Mouse (Mus musculus) bone marrow macrophage, adult 2 months (primary cell): ENCODE results near the gene 1700017D01Rik. TPM values are rescaled to one million over a fixed set of nuclear protein-coding genes. Genes with fewer than 3 reads are reported as not detected.

ENCODE experiments used
- H3K27ac ChIP-seq: 2 replicates; pipeline ENCODE4 v1.5.1; 2012; ENCODE audit warnings: low read depth, low read length; ENCODE audit not compliant: insufficient read depth
- H3K4me1 ChIP-seq: 2 replicates; pipeline ENCODE4 v1.6.1; 2012; ENCODE audit warnings: low read length; ENCODE audit not compliant: control insufficient read depth, insufficient read depth
- H3K4me3 ChIP-seq: 2 replicates; pipeline ENCODE4 v1.5.1; 2012; ENCODE audit warnings: mild to moderate bottlenecking, low read length, moderate library complexity; ENCODE audit not compliant: insufficient read depth
- CTCF ChIP-seq: IDR thresholded peaks from 2 replicates; pipeline ENCODE4 v1.5.1; 2012; ENCODE audit warnings: low read depth, mild to moderate bottlenecking, low read length, moderate library complexity
- POLR2A ChIP-seq: IDR thresholded peaks from 2 replicates; pipeline ENCODE4 v1.6.1; 2012; ENCODE audit warnings: mild to moderate bottlenecking, low read depth, low read length, borderline replicate concordance
- polyA plus RNA-seq: library from polyadenylated mRNA; stranded (reverse); fragments of >200 nt; gene quantifications from 2 replicates; pipeline ENCODE4 v1.2.4, GENCODE M21; 2012; ENCODE audit not compliant: missing spikeins, insufficient read depth, insufficient read length

Gene 1700017D01Rik
- polyA plus RNA-seq, 1 experiment, result not detected

- Histone ChIP-seq H3K4me3 (no peak overlapping the region), H3K4me1 (peaks cover 37% of the 10 kb centered on the region), H3K27ac (no peak overlapping the region)
- TF ChIP-seq POLR2A, result no peak
- TF ChIP-seq CTCF, result no peak
These were observed 82.7 kb downstream of the 1700017D01Rik start for GRCm38 (mm10) chr19:11048009-11048408.

Other genes with a start within 250 kb of the 1700017D01Rik start
- 75.4 and 80.6 TPM in 2 replicates for gene Tmem109, start 248.9 kb downstream of the 1700017D01Rik start, polyA plus RNA-seq
- 41.4 and 51.6 TPM in 2 replicates for gene Prpf19, start 235.6 kb downstream of the 1700017D01Rik start, polyA plus RNA-seq
- gene Zp1, start 210.2 kb downstream of the 1700017D01Rik start, polyA plus RNA-seq, result not detected in 2 replicates
- not detected in 2 replicates for gene Ptgdr2, start 193.7 kb downstream of the 1700017D01Rik start, polyA plus RNA-seq
- gene Ccdc86, start 181.6 kb downstream of the 1700017D01Rik start, polyA plus RNA-seq, result 11.1 and 11.6 TPM in 2 replicates
- not detected in 2 replicates for gene Ms4a10, start 156.2 kb downstream of the 1700017D01Rik start, polyA plus RNA-seq
- gene Ms4a15, start 137.6 kb downstream of the 1700017D01Rik start, polyA plus RNA-seq, result not detected in 2 replicates
- gene Ms4a18, start 112.8 kb downstream of the 1700017D01Rik start, polyA plus RNA-seq, result not detected in 2 replicates
- not detected in 2 replicates for gene Ms4a8a, start 49.8 kb downstream of the 1700017D01Rik start, polyA plus RNA-seq
- gene 1700025F22Rik, start 34.4 kb upstream of the 1700017D01Rik start, polyA plus RNA-seq, result not detected in 2 replicates
- gene Ms4a13, start 65.9 kb upstream of the 1700017D01Rik start, polyA plus RNA-seq, result not detected in 2 replicates
- gene Ms4a12, start 101.6 kb upstream of the 1700017D01Rik start, polyA plus RNA-seq, result not detected in 2 replicates
- gene Ms4a1, start 135.4 kb upstream of the 1700017D01Rik start, polyA plus RNA-seq, result not detected in 2 replicates
- gene Ms4a5, start 153.0 kb upstream of the 1700017D01Rik start, polyA plus RNA-seq, result not detected in 2 replicates
- 136 and 161 TPM in 2 replicates for gene Ms4a14, start 183.6 kb upstream of the 1700017D01Rik start, polyA plus RNA-seq
- gene Ms4a7, start 205.3 kb upstream of the 1700017D01Rik start, polyA plus RNA-seq, result 2,313 and 2,384 TPM in 2 replicates
- 434 TPM in 2 replicates for gene Ms4a4a, start 244.6 kb upstream of the 1700017D01Rik start, polyA plus RNA-seq